Mouse (Mus musculus): ENCODE data around the gene Ndnf.
A peak's percentile ranks its signal among the peaks of the same experiment; 100 is the strongest.

Gene Ndnf

GRCm38 (mm10) chr6:65671451-65671850 is at the start of gene Ndnf:
Gene Ndnf, plus strand, starts transcription at chr6:65671590.
- peak; percentile 76 for DNase-seq

- no peak for DNase-seq
Measured at GRCm38 (mm10) chr6:65623016-65623715, 48.2 kb upstream of the Ndnf start.

GRCm38 (mm10) chr6:65630578-65630977 is 40.8 kb upstream of the Ndnf start:
- no peak for DNase-seq

- no peak for DNase-seq
Measured at GRCm38 (mm10) chr6:65632184-65632583, 39.2 kb upstream of the Ndnf start.

- DNase-seq = no peak
Measured at GRCm38 (mm10) chr6:65642431-65642830, 29.0 kb upstream of the Ndnf start.

GRCm38 (mm10) chr6:65644110-65644509 is 27.3 kb upstream of the Ndnf start:
- DNase-seq = no peak

- no peak for DNase-seq
Measured at GRCm38 (mm10) chr6:65646408-65646807, 25.0 kb upstream of the Ndnf start.

- no peak for DNase-seq
Measured at GRCm38 (mm10) chr6:65647731-65648130, 23.7 kb upstream of the Ndnf start.

GRCm38 (mm10) chr6:65651376-65651775 is 20.0 kb upstream of the Ndnf start:
- DNase-seq = no peak

- DNase-seq = no peak
Measured at GRCm38 (mm10) chr6:65661272-65661671, 10.1 kb upstream of the Ndnf start.

- no peak for DNase-seq
Measured at GRCm38 (mm10) chr6:65662050-65662449, 9.3 kb upstream of the Ndnf start.

GRCm38 (mm10) chr6:65663990-65664389 is 7.4 kb upstream of the Ndnf start:
- no peak for DNase-seq

GRCm38 (mm10) chr6:65666295-65666694 is 5.1 kb upstream of the Ndnf start:
- no peak for DNase-seq

- DNase-seq = no peak
Measured at GRCm38 (mm10) chr6:65669971-65670370, 1.4 kb upstream of the Ndnf start.

GRCm38 (mm10) chr6:65670981-65671411 is 394 bp upstream of the Ndnf start:
- DNase-seq = peak; percentile 4

GRCm38 (mm10) chr6:65672131-65673031 is 991 bp downstream of the Ndnf start:
- peak; percentile 28 for DNase-seq

- DNase-seq = no peak
Measured at GRCm38 (mm10) chr6:65693938-65694337, 22.5 kb downstream of the Ndnf start.

GRCm38 (mm10) chr6:65720676-65721075 is 49.3 kb downstream of the Ndnf start:
- no peak for DNase-seq

GRCm38 (mm10) chr6:65725677-65726076 is 54.3 kb downstream of the Ndnf start:
- no peak for DNase-seq

- DNase-seq = no peak
Measured at GRCm38 (mm10) chr6:65728261-65728660, 56.9 kb downstream of the Ndnf start.

- DNase-seq = no peak
Measured at GRCm38 (mm10) chr6:65739442-65739841, 68.1 kb downstream of the Ndnf start.

GRCm38 (mm10) chr6:65743144-65743870 is 71.9 kb downstream of the Ndnf start:
- DNase-seq = no peak

GRCm38 (mm10) chr6:65743871-65744202 is 72.4 kb downstream of the Ndnf start:
- DNase-seq = no peak
